8 mouse cellular contexts compared by ENCODE assay signal in the genomic region with DNA sequence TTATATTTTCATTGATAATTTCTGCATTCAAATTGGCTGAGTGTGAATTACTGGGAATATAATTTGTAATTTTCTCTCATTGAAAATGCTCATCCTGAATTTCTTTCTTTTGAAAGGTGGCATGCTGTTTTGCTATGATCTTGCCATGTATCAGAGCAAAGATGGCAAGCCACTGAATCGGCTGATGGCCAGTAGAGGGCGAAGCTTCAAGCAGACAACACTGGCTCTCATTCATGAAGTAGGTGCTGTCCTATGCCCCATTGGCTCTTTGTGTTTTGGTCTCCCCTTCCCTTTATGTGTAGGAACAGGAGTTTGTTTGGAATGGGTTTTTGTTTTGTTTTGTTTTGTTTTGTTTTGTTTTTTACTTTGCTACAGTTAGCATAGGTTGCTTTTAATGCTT.
A peak's percentile ranks its signal among the peaks of the same experiment; 100 is the strongest.
DNase-seq lines count a peak whose midpoint lies in the region; ATAC-seq and TF ChIP-seq lines count a peak whose summit lies in the region.

No protein-coding gene starts in this region.

- H3K27ac ChIP-seq in hindbrain, postnatal 0 days = no peak overlapping the region

- no peaks in the 10 kb centered on the region for H3K4me1 ChIP-seq in lung, adult 2 months (ENCODE audit: control insufficient read depth, insufficient read depth, low read length)
- H3K4me1 ChIP-seq in hindbrain, postnatal 0 days (ENCODE audit: insufficient read depth, low read length) = no peaks in the 10 kb centered on the region

- H3K9me3 ChIP-seq in hindbrain, postnatal 0 days (ENCODE audit: low read length) = no peaks in the 10 kb centered on the region

- no peak for ATAC-seq in hindbrain, postnatal 0 days
- peak; percentile 70; the same call in 1 of the 2 replicates for ATAC-seq in megakaryocyte-erythroid progenitor cell, adult 5-6 weeks (replicated peaks; ENCODE audit: low FRiP score, low TSS enrichment, poor library complexity, severe bottlenecking)
- no peak for ATAC-seq in inflammation-experienced regulatory T-cells, adult 6 months

- peak; percentile 78 to 80 for DNase-seq in cerebellum, postnatal 10 days
- DNase-seq in cerebellum, adult 11-12 months = no peak
- no peak for DNase-seq in lung, adult 2 months
- no peak for DNase-seq in lung, adult 18-20 months
- DNase-seq in adrenal gland, postnatal 36 days = peak; percentile 40 to 50
- peak; percentile 75 for DNase-seq in hindbrain, postnatal 0 days (ENCODE audit: low spot score)

- no peak for TF ChIP-seq POLR2A in lung, adult 2 months (IDR thresholded peaks at IDR 0.05; ENCODE audit: borderline replicate concordance, extremely low read depth, low read depth, low read length)

- H3K4me3 ChIP-seq in lung, adult 2 months (replicated peaks; ENCODE audit: extremely low read depth, low read depth, low read length) = no peak overlapping the region
- no peak overlapping the region for H3K4me3 ChIP-seq in hindbrain, postnatal 0 days (ENCODE audit: low read length)

- WGBS in lung, adult 2 months = 47% methylated on average over 2 of the region's 2 CpGs
- WGBS in hindbrain, postnatal 0 days = 53% methylated on average over 2 of the region's 2 CpGs

- H3K9ac ChIP-seq in hindbrain, postnatal 0 days (replicated peaks; ENCODE audit: low read length) = no peak overlapping the region

- no peaks in the 10 kb centered on the region for H3K27me3 ChIP-seq in hindbrain, postnatal 0 days (ENCODE audit: insufficient read depth, low read length)

- no peak overlapping the region for H3K4me2 ChIP-seq in hindbrain, postnatal 0 days (ENCODE audit: low read depth, low read length)

- no peaks in the 10 kb centered on the region for H3K36me3 ChIP-seq in hindbrain, postnatal 0 days (ENCODE audit: insufficient read depth, low read length)

- peak; percentile 72 for TF ChIP-seq CTCF in lung, adult 2 months (IDR thresholded peaks at IDR 0.05; ENCODE audit: insufficient read depth, low read length)
- TF ChIP-seq CTCF in hindbrain, postnatal 0 days (IDR thresholded peaks at IDR 0.05; ENCODE audit: low read depth) = peak; percentile 77

Comparison
In these comparisons a context has a peak if more than half of its experiments do, and no peak if none do; other contexts are left out.
1. DNase-seq: peak in cerebellum, postnatal 10 days (2 of 2), adrenal gland, postnatal 36 days (2 of 2) and hindbrain, postnatal 0 days (single experiment); none in cerebellum, adult 11-12 months (single experiment), lung, adult 2 months (single experiment) and lung, adult 18-20 months (0 of 2).